Mouse (Mus musculus) megakaryocyte, embryonic 14.5 days (primary cell): ENCODE data around the gene Ifi206. TPM values are rescaled to one million over a fixed set of nuclear protein-coding genes. Genes with fewer than 3 reads are reported as not detected.
A peak's percentile ranks its signal among the peaks of the same experiment; 100 is the strongest.

Experiments
- H3K27me3 ChIP-seq: replicated peaks from 2 replicates; pipeline ENCODE3; 2012; ENCODE audit warnings: inconsistent platforms
- H3K36me3 ChIP-seq: replicated peaks from 2 replicates; pipeline ENCODE3; 2012; ENCODE audit warnings: low read length, inconsistent platforms, mixed read lengths
- H3K4me1 ChIP-seq: 2 replicates; pipeline ENCODE4 v1.6.1; 2012; ENCODE audit warnings: inconsistent platforms
- H3K4me3 ChIP-seq: replicated peaks from 2 replicates; pipeline ENCODE3; 2012; ENCODE audit warnings: moderate library complexity, mild to moderate bottlenecking, inconsistent platforms
- H3K9me3 ChIP-seq: 2 replicates; pipeline ENCODE4 v1.6.1; 2012; ENCODE audit warnings: inconsistent platforms
- FLI1 ChIP-seq: IDR thresholded peaks from 2 replicates; pipeline ENCODE4 v1.6.1; 2012; ENCODE audit warnings: low read length, inconsistent platforms, mixed read lengths
- GATA1 ChIP-seq: IDR thresholded peaks from 3 replicates; pipeline ENCODE4 v1.6.1; 2012; ENCODE audit warnings: mixed read lengths, low read length, inconsistent platforms, borderline replicate concordance
- polyA plus RNA-seq: library from polyadenylated mRNA; stranded (reverse); fragments of >175 nt; gene quantifications from 2 replicates; pipeline ENCODE4 v1.2.3, GENCODE M21; 2012; ENCODE audit warnings: low replicate concordance; ENCODE audit not compliant: insufficient read depth

The Ifi206 gene
- polyA plus RNA-seq, 1 experiment: not detected

GRCm38 (mm10) chr1:173447067-173447466, 43.8 kb downstream of the Ifi206 start:
- Histone ChIP-seq H3K9me3 (no peaks in the 10 kb centered on the region), H3K36me3 (no peaks in the 10 kb centered on the region), H3K27me3 (no peaks in the 10 kb centered on the region), H3K4me1 (peaks cover 13% of the 10 kb centered on the region; the same call in 1 of the 2 replicates), H3K4me3 (no peak overlapping the region)
- TF ChIP-seq GATA1: no peak
- no peak for TF ChIP-seq FLI1

- Histone ChIP-seq H3K36me3 (no peaks in the 10 kb centered on the region), H3K4me1 (peaks cover 18% of the 10 kb centered on the region)
- TF ChIP-seq GATA1: no peak
- TF ChIP-seq FLI1: no peak
Measured at GRCm38 (mm10) chr1:173443061-173443460, 47.8 kb downstream of the Ifi206 start.

GRCm38 (mm10) chr1:173441210-173441609, 49.6 kb downstream of the Ifi206 start:
- Histone ChIP-seq H3K4me3 (peak overlapping the region; percentile 44), H3K9me3 (no peaks in the 10 kb centered on the region), H3K4me1 (peaks cover 32% of the 10 kb centered on the region), H3K36me3 (no peaks in the 10 kb centered on the region), H3K27me3 (no peaks in the 10 kb centered on the region)
- TF ChIP-seq GATA1 (no peak), FLI1 (no peak)

More at GRCm38 (mm10) chr1:173443061-173443460, 47.8 kb downstream of the Ifi206 start:
- Histone ChIP-seq H3K27me3 (no peaks in the 10 kb centered on the region), H3K4me3 (no peak overlapping the region), H3K9me3 (no peaks in the 10 kb centered on the region)

DNA sequence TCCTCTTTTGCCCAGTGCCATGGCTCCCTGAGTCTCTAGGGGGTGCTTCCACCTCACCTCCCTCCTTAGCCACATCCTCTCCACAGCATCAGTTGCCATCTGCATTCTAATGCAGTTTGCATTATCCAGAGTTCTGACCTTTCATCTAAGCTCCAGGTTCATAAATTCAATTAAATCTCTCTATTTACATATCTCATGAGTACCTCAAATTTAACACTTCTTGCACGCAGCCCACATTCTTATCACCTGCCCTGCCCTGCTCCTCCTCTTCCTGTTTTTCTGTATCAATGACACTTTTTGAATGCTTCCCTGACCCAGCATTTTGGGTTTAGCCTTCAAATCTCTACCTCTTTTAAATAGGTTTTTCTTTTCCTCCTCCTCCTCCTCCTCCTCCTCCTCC, 50.2 kb downstream of the Ifi206 start:
- no peaks in the 10 kb centered on the region for H3K27me3 ChIP-seq
- no peaks in the 10 kb centered on the region for H3K36me3 ChIP-seq
- no peaks in the 10 kb centered on the region for H3K9me3 ChIP-seq
- H3K4me1 ChIP-seq: peaks cover 33% of the 10 kb centered on the region
- no peak for TF ChIP-seq GATA1
- TF ChIP-seq FLI1: no peak
- no peak overlapping the region for H3K4me3 ChIP-seq

GRCm38 (mm10) chr1:173437161-173437953, 53.5 kb downstream of the Ifi206 start:
- no peak overlapping the region for H3K4me3 ChIP-seq
- H3K4me1 ChIP-seq: peaks cover 37% of the 10 kb centered on the region
- no peaks in the 10 kb centered on the region for H3K36me3 ChIP-seq
- no peaks in the 10 kb centered on the region for H3K9me3 ChIP-seq
- TF ChIP-seq GATA1 (no peak), FLI1 (no peak)
- no peaks in the 10 kb centered on the region for H3K27me3 ChIP-seq

- no peak overlapping the region for H3K4me3 ChIP-seq
- no peaks in the 10 kb centered on the region for H3K27me3 ChIP-seq
- H3K4me1 ChIP-seq: peaks cover 20% of the 10 kb centered on the region
- H3K9me3 ChIP-seq: no peaks in the 10 kb centered on the region
- no peaks in the 10 kb centered on the region for H3K36me3 ChIP-seq
- no peak for TF ChIP-seq GATA1
- TF ChIP-seq FLI1: no peak
Measured at GRCm38 (mm10) chr1:173432411-173432810, 58.4 kb downstream of the Ifi206 start.

GRCm38 (mm10) chr1:173429995-173430699, 60.7 kb downstream of the Ifi206 start:
- H3K4me1 ChIP-seq: peaks cover 10% of the 10 kb centered on the region
- no peak overlapping the region for H3K4me3 ChIP-seq
- H3K27me3 ChIP-seq: no peaks in the 10 kb centered on the region
- TF ChIP-seq GATA1: no peak
- TF ChIP-seq FLI1: no peak
- H3K36me3 ChIP-seq: no peaks in the 10 kb centered on the region
- H3K9me3 ChIP-seq: no peaks in the 10 kb centered on the region

- TF ChIP-seq GATA1 (no peak), FLI1 (no peak)
- no peaks in the 10 kb centered on the region for H3K9me3 ChIP-seq
- no peaks in the 10 kb centered on the region for H3K27me3 ChIP-seq
- no peaks in the 10 kb centered on the region for H3K36me3 ChIP-seq
- H3K4me3 ChIP-seq: no peak overlapping the region
- H3K4me1 ChIP-seq: peaks cover 6% of the 10 kb centered on the region
Measured at GRCm38 (mm10) chr1:173427385-173427784, 63.5 kb downstream of the Ifi206 start.

DNA sequence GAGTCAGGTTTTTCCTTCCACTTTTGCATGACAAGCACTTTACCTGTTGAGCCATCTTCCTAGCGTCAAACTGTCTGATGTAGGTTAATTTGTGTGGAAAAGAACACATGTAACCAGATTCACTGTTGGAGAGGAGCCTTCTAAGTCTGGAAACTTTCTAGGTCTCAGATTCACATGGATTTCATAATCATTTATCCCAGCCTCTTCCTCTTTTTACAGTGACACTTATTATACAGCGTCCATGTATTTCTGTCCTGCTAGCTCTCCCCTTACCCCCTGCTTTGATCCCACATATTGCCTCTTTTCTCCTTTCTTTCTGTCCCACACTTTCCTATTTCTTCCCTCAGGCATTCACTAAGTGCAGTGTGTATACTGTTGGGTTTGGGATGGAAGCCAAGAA, 64.5 kb downstream of the Ifi206 start:
- Histone ChIP-seq H3K36me3 (no peaks in the 10 kb centered on the region), H3K27me3 (no peaks in the 10 kb centered on the region), H3K4me3 (no peak overlapping the region), H3K9me3 (no peaks in the 10 kb centered on the region), H3K4me1 (no peaks in the 10 kb centered on the region; the same call in 1 of the 2 replicates)
- TF ChIP-seq FLI1 (no peak), GATA1 (no peak)

GRCm38 (mm10) chr1:173420374-173420773, 70.5 kb downstream of the Ifi206 start:
- H3K27me3 ChIP-seq: no peaks in the 10 kb centered on the region
- TF ChIP-seq FLI1: no peak
- H3K36me3 ChIP-seq: no peaks in the 10 kb centered on the region
- H3K4me1 ChIP-seq: peaks cover 7% of the 10 kb centered on the region; the same call in 1 of the 2 replicates
- H3K9me3 ChIP-seq: no peaks in the 10 kb centered on the region
- H3K4me3 ChIP-seq: peak overlapping the region; percentile 84
